Mouse (Mus musculus) WW6 (cell line): ENCODE results near the gene Lmntd2.
"Not testable (repeated sequence)": the region's sequence is repeated elsewhere in the genome, so short reads cannot be mapped to it uniquely, and the experiment has no call there.

Source experiments
- DNase-seq: peaks from one replicate; pipeline ENCODE4 v3.0.0-alpha.2; 2013; ENCODE audit warnings: low read depth, low spot score

Lmntd2 gene

DNA sequence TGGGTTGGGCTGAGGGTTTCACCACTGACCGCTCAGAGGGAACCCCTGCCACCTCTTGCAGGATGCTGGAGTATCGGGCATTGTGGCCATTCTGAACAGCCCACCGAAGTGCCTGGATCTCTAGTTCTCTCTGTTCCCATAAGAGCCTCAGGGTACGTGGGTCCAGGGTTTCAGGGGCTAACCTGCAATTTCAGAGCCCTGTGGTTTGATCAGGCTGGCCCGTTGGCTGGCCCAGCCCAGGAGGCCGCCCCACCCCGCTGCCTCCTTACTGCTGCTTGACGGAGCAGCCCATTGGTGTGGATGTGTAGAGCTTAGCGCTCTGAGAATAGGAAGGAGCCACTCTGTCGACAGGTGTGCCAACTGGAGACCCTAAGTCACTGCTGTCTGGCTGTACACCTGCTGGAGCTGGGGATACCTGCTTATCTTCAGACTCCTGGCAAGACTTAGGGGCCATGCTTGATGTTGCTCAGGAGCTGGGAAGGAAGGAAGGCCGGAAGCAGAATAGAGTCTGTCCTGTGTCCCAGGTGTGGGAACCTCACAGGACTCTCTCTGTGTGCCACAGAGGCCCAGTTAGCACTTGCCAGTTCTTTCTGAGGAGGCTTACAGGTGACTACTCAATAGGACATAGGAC, at the start of gene Lmntd2:
Lmntd2 (minus strand) TSS at position 476 of the 631 bp plus-strand sequence.
- no peak for DNase-seq

DNA sequence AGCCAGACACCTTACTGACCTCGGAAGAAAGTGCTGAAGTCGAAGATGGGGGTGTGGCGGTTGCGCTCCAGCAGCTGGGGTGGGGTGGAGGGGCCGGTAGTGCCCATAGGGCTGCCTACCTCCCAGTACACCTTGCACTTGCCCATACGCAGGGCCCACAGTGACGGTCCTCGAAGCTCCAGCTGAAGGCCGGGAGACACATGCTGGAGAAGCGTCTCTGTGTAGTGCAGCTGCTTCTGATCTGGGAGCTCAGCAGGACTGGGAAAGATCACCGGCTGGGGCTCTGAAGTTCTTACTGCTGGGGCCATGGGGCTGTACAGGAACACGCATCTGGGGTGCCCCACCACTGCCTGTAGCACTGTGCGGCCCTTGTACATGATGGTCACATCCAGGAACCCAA, 49.8 kb upstream of the Lmntd2 start:
- DNase-seq: no peak

DNA sequence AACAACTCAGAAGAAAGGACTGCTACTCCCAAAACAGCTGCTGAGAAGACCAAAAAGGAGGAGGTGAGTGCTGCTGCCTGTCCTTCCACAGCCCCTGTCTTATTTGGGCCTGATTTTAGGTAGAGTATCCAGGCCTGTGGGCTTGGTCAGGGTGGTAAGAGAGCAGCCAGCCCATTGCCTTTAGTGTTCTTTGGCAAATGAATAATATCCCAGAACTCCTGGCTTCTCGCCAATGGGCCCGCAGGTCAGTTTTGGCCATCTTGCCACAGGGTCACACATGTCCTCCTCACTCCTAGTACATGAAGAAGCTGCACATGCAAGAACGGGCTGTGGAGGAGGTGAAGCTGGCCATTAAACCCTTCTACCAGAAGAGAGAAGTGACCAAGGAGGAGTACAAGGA, 47.6 kb upstream of the Lmntd2 start:
- no peak for DNase-seq

DNA sequence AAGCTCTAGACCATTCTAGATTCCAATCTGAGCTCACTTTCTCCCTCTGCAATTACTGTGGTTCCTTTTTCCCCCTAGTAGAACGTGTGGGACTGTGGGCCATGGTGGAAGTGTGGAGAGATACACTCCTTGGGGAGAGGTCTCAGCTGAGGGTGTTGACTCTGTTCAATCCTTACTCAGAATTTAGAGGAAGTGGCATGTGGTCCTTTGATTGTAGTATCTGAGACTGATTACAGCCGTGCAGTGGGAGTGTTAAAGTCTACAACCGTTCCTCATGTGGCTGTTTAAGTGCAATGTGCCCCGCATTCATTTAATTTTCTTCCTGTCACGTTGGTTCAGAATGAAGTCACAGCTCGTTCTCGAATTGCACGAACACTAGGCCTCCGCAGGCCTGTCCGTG, 42.3 kb upstream of the Lmntd2 start:
- no peak for DNase-seq

DNA sequence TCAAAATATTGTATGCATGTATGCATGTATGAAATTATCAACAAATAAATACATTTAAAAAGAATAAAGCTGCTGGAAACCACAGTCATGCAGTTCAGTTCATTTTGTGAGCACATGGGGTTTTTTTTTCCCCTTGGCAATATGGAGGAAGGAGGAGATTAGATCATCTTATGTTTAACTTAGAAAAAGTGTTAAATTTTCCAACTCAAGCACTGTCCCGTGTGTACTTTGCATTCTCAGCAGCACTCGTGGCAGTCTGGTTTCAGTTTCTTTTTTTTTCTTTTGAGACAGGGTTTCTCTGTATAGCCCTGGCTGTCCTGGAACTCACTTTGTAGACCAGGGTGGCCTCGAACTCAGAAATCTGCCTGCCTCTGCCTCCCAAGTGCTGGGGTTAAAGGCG, 36.6 kb upstream of the Lmntd2 start:
- DNase-seq: not testable (repeated sequence)

DNA sequence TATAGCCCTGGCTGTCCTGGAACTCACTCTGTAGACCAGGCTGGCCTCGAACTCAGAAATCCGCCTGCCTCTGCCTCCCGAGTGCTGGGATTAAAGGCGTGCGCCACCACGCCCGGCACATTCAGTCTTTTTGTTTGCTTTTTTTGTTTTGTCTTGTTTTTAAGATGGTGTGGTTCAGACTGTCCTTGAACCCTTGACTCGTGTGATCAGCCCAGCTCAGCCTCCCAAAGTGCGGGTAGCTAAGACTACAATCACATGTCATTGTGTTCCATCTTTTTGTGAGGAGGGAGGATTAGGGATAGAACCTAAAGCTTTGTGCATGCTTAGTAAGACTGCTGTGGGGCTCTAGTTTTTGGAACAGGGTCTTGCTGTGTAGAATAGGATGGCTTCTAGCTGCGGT, 17.7 kb upstream of the Lmntd2 start:
- no peak for DNase-seq

DNA sequence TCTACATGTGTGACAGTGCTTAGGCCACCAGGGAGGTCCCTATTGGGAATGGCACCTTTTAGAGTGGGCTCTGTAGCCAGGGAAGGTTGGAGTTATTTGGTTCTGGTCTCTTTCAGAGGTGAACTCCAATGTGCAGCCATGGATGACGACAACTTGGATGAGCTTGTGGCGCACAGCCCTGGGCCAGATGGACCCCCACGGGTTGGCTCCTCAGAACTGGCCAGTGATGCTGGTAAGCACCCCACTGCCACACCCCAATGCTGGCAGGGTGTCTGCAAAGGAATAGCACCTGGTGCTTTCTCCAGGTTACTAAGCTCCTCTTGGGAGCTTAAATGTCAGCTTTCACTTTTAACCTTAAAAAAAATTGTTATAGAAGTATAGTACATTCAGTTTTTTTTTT, 17.2 kb upstream of the Lmntd2 start:
- DNase-seq: no peak

DNA sequence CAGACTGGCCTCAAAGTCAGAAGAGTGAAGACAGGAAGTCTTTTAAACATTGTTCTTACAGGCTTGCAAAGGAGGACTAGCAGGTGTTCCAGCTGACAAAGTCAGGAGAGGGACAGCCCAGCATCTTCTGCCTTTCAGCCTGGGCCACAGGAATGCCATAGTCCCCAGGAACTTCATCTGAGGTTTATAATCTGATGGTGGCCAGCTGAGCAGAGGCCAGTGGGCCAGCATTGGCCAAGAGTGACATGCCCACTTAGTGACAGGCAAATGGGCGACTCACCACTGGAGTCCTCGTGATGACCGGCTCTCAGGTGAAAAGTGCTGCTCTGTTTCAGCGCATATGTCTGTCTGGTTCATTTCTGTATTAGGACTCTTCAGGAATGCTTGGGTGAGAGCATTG, 16.7 kb upstream of the Lmntd2 start:
- DNase-seq: no peak

DNA sequence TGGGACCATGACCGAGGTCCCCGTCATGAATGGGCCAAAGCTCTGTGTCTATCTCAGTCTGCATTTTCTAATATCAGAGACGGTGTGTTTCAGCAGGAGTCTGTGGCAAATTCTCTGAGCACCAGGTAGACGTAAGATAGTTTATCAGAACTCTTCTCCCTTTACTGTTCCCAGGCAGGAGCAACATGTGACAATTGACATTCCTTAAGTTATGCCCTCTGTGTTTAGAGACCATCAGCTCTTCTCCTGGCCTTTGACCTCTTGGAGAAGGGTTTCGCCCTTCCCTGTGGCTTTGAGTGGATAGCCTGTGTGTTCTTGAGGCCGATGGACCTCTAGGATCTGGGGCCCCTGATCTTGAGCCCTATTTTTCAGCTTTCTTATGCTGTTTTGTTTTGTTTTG, 15.8 kb upstream of the Lmntd2 start:
- DNase-seq: no peak

DNA sequence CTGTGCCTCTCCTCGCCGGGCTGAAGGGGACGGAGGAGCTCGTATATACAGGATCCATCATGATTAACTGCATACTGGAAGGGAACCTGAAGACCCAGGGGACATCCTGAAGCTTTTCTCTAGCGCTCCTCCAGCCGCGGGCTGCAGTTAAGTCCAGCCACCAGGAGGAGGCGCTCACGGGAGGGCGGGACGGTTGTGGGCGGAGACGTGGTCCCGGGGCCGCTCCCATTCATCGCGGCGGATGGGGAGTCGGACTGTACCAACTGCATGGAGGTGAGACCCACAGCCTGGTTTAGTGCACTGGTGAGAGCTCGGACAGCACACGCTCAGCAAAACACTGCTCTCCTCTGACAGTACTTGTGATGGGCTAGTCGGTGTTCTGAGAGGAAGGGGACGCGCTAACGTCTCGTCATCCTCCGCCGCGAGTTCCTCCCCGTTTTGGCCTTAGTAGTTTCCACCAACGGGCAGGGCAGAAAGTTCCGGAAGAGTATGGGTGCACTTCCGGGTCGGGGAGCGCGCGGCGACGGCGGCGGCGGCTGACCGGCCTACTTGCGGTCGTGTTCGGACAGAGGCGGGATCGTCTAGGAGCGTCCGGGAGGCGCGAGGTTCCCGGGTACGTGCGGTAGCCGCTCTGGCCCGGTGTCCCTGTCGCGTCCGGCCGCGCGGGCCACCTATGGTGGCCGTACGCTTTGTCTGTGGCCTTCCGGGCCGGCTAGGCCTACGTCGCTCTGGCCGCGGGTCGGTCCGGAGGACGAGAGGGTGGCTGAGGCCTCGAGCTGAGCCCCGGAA, 14.6 kb upstream of the Lmntd2 start, which contains the start of gene Phrf1:
Phrf1 (plus strand) TSS at position 506 of the 789 bp plus-strand sequence.
- peak; percentile 67 for DNase-seq

DNA sequence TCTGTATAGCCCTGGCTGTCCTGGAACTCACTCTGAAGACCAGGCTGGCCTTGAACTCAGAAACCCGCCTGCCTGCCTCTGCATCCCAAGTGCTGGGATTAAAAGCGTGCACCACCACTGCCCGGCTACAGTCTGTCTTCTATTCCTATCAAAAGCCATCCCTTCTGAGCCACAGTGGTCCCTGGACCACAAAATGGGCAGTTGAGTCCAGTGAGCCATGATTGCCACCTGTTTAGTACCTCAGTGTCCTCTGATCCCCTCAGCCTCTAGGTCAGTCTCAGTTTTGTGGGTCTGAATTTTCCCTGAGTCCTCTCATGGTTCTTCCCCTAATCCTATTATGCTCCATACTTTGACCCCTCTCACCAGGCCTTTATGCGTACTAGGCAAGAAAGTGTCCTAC, 13.9 kb upstream of the Lmntd2 start:
- DNase-seq: no peak

DNA sequence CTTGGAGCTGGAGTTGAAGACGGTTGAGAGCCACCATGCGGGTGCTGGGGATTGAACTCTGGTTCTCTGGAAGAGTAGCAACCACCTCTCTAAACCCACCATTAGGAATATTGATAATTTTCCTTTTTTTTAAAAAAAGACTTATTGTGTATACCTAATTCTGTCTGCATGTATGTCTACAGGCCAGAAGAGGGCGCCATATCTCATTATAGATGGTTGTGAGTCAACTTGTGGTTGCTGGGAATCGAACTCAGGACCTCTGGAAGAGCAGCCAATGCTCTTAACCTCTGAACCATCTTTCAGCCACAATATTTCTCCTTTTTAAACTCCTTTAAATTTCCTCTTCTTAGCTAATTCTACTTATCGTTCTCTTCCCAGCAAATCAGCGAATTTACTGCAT, 12.7 kb upstream of the Lmntd2 start:
- no peak for DNase-seq

DNA sequence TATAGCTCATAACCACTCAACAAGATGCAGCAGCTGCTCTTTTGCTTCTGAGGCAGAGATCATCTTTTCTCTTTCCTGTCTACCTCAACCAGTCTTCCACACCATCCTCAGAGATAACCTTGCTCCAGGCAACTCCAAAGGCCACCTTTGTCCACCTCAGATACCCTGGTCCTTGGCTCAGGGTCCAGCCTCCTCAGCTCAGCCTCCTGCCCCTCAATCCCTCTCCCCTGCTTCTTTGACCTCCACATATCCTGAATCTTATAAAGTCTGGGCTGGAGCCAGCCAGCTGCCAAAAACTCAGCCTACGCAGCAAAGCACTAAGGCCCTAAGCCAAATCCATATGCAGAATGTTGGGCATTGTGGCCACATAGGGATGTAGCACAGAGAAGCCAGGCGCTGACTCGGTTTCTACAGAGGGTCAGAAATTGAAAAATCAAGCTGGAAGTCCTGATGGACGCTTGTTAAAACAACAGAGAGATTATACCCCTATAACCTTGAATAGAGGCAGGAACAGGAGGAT, 8.9 kb upstream of the Lmntd2 start:
- DNase-seq: no peak

DNA sequence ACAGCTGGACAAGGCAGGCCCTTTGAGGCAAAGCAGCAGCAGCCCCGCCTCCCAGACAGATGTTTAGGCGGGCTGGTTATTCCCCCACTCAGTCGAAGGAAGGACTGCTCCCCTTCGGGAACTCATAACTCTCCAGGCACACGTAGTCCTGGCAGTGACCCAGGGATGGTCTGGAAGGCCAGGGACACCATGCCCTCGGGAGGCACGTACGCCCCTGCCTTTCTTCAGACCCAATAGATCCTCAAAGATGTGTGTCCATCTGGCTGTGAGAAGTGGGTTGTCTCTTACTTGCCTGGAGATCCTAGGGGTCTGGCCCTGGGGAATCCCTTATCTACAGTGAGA, 8.2 kb upstream of the Lmntd2 start:
- no peak for DNase-seq

DNA sequence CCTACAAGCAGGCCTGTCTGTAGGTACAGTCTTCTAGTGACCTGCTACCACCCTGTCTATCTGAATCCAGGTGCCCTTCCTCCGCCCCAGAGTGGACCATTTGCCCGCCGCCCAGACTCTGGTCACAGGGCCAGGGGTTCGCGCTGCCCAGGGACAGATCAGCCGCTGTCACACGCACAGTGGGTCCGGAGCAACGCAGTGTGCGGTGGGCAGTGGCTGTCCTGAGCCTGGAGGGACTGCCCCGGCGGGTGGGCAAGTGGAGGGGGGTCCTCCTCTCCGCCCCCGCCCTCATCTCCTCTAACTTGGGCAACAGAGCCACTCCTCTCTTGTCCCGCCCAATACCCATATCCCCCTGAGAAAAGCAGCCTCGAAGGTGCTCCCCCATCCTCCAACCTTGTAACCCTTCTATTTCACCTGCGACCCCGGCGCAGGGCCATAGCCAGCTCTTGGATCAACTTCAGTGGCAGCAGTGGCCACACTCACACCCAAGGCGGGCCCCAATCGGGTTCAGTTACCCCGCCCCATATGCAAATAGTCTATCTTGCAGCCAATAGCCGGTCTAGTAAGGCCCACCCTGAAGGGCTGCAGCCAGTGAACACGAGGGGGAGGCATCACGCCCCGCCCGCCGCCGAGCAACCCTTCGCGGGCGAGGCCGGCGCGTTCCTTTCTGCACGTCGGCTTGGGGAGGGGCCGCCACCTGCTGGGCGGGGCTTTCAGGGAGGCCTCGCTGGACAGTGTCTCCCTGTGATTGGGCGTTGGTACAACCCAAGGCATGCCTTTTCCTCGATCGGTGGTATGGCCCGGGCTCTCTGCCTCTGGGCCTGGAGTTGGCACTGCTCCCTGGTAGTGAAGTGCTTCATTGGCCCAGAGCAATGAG, 7.6 kb upstream of the Lmntd2 start:
- DNase-seq: peak; percentile 88

DNA sequence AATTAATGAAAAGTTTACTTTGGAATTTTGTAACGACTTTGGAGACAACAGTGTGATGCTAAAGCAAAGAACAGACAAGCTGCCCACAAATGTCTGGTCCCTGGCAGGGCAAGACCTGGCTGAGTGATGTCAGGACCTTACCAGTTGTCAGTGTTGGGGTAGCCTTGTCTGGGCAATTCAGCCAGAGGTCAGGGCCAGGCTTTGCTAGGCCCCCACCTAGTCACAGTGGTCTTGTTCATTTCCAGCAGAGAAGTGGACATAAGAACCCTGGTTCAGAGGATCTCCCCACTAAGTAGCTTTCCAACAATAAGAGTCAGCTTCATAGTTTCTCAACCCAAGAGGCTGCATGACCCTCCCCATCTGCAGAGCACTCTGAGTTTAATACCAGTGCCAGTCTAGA, 6.5 kb upstream of the Lmntd2 start:
- DNase-seq: no peak

DNA sequence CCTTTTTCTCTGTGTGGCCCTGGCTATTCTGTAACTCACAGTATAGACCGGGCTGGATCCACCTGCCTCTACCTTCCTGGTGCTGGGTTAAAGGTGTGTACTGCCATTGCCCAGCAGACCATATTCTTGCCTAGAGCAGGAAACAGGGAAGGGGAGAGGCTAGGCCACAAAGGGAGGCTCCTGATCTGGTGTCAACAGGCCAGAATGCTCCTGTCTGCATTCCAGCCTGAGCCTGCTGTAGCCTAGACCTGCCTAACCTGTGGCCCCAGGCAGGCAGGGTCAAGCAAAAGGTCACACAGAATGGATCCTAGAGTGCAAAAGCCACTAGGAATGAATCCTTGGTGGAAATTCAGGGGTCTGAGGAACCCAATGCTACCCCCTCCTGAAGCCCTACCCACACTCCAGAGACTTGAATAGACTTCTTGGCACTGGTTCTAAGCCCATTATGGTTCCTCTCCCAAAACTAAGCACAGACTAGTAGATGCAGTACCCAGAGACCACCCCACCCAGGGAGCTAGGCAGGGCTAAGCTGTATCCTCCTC, 5.7 kb upstream of the Lmntd2 start:
- no peak for DNase-seq

DNA sequence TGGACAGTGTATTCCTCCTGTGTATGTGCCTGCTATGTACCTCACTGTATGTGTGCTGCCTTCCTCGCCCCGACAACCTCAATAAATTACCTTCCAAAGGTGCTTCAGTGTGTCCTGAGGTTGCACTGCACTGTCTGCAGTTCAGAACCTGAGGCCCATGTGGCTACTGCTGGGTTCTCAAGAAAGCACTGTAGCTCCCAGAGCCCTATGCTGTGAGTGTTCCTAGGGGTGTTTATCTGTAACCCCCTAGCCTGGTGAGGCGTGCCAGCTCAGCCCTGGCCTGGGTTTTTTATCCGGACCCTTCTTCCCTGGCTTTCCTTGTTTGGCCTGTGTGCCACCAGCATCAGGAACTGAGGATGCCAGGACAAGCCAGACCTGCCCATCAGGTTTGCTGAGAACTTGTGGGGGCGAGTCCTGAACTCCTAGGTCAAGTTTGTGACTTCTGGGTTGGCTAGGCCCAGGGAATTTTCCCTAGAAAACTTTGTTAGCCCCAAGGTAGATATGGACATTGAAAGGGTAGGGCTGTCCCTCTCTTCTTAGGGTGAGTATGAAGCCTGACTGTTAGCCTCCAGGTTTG, 4.8 kb upstream of the Lmntd2 start:
- no peak for DNase-seq

DNA sequence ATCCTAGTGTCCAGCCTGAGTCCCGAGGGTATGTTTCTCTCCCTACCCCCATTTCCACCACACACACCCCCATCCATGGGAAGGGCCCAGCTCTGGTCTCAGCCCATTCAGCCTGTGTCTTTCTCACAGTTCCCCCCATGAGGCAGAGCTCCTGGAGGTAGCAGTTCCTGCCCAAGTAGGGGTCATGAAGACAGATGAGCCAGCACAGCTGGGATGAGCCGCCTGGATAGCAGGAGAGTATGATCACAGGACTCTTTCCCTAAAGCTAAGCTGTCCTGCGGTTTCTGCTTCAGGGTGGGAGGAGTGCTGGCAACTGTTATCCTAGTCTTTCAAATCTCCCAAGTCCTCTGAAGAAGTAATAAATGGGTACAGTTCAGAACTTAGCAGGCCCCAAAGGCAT, 4.3 kb upstream of the Lmntd2 start:
- no peak for DNase-seq

DNA sequence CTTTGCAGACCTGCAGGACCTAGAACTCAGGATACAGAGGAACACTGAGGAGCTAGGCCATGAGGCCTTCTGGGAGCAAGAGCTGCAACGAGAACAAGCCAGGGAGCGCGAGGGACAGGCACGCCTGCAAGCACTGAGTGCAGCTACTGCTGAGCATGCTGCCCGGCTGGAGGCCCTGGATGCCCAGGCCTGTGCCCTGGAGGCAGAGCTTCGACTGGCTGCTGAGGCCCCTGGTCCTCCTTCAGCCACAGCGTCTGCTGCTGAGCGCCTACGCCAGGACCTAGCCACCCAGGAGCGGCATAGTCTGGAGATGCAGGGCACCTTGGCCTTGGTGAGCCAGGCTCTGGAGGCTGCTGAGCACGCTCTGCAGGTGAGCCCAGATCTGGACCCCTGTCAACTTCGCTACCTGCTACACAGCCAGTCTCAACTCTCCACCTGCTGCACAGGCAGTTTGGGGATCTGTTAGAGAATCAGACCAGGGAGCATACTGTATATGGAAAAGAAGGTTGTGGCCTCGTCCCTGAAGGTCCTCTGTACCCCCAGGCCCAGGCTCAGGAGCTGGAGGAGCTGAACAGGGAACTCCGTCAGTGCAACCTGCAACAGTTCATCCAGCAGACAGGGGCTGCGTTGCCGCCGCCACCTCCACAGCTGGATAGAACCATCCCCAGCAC, 3.6 kb upstream of the Lmntd2 start:
- no peak for DNase-seq

DNA sequence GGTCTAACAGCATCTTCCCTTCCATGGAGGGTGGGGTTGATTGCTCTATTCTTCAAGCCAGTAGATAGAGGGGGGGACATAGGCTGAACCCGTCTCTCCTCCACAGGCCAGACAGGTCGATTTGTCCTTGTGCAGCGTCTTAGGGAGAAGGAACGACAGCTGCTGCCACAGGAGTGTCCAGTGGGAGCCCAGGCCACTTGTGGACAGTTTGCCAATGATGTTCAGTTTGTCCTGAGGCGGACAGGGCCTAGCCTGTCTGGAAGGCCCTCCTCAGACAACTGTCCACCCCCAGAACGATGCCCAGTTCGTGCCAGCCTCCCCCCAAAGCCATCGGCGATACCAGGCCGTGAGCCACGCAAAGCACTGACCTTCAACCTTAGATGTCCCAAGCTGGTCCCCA, 3.0 kb upstream of the Lmntd2 start:
- DNase-seq: no peak
